ENCODE assay signal across 15 mouse cellular contexts in genomic region chr19:28512475-28512874, GRCm38 (mm10).
"Had no signal": no experiment of that assay in that cellular context is flagged by ENCODE, and none has a peak within 500 bp of the region (broad histone marks: within the 10 kb centered on the region; RNA-seq: fewer than 3 reads in every experiment).

No protein-coding gene starts in this region.

- H3K4me3 ChIP-seq: left cerebral cortex, adult 2 months; liver, embryonic 13.5 days; lung, embryonic 15.5 days; megakaryocyte, embryonic 14.5 days; midbrain, embryonic 12.5 days; neural tube, embryonic 13.5 days had no signal

- H3K4me1 ChIP-seq: liver, embryonic 13.5 days; megakaryocyte, embryonic 14.5 days; neural tube, embryonic 13.5 days had no signal

- H3K27me3 ChIP-seq: liver, embryonic 13.5 days; lung, embryonic 15.5 days; megakaryocyte, embryonic 14.5 days; midbrain, embryonic 12.5 days; neural tube, embryonic 13.5 days had no signal

- H3K4me2 ChIP-seq: liver, embryonic 13.5 days; lung, embryonic 15.5 days; midbrain, embryonic 12.5 days; neural tube, embryonic 13.5 days had no signal

- DNase-seq: kidney, adult 18-20 months; kidney, postnatal 25 days; liver; liver, embryonic 13.5 days; liver, postnatal 0 days; lung, postnatal 14 days; spleen, adult 18-20 months; thymus, postnatal 36 days had no signal

- H3K36me3 ChIP-seq: liver, embryonic 13.5 days; lung, embryonic 15.5 days; midbrain, embryonic 12.5 days; neural tube, embryonic 13.5 days had no signal

- H3K9ac ChIP-seq: liver, embryonic 13.5 days; liver, postnatal 0 days; lung, embryonic 15.5 days; midbrain, embryonic 12.5 days; neural tube, embryonic 13.5 days had no signal

- ATAC-seq: liver, postnatal 0 days; midbrain, embryonic 16.5 days had no signal

- H3K27ac ChIP-seq: left cerebral cortex, adult 2 months; liver, embryonic 13.5 days; lung, embryonic 15.5 days; macrophage; midbrain, embryonic 12.5 days; neural tube, embryonic 13.5 days had no signal

- H3K9me3 ChIP-seq: liver, embryonic 13.5 days; lung, embryonic 15.5 days; midbrain, embryonic 12.5 days; neural tube, embryonic 13.5 days had no signal
